Mouse (Mus musculus) erythroid progenitor cell, adult 5-6 weeks (primary cell): ENCODE results near the gene Fam193b. TPM values are rescaled to one million over a fixed set of nuclear protein-coding genes. Genes with fewer than 3 reads are reported as not detected.

Experiments used
- ATAC-seq: replicated peaks from 2 replicates; pipeline ENCODE4 v1.8.0; 2016; ENCODE audit warnings: moderate number of reproducible peaks, mild to moderate bottlenecking, moderate TSS enrichment, inconsistent platforms; ENCODE audit not compliant: poor library complexity, low FRiP score, severe bottlenecking
- total RNA-seq, 2 experiments: library from RNA; stranded (forward) in 1 of 2; stranded (reverse) in 1 of 2; fragments of 150-400 nt in 1 of 2; fragments of 186-747, 209-891 nt in 1 of 2; gene quantifications; 2 replicates each; pipeline versions ENCODE4 v1.2.3 to v1.2.4; 2015 to 2017; ENCODE audit warnings: low replicate concordance in 2 of 2

Fam193b gene
- total RNA-seq, 2 experiments from 2014 or later = 39.5 to 64.6 TPM

DNA sequence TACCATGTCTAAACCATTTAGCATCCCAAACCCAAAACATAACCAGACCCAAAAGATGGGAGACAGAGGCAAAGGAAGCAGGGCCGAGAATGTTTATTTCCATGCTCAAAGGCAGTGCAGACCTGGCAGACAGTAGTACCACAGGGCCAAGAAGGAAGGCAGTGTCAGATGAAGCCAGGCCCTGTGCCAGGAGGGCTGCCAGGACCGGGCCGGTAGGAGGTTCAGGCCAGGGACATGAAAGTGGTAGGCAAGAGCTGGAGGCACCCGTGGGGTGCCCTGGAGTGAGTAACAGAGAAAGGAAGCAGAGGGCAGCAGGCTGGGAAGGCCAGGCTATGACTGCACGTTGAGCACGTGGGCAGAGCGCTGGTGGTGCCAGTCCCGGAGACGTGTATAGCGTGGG is 64.2 kb downstream of the Fam193b start:
- ATAC-seq = no peak

DNA sequence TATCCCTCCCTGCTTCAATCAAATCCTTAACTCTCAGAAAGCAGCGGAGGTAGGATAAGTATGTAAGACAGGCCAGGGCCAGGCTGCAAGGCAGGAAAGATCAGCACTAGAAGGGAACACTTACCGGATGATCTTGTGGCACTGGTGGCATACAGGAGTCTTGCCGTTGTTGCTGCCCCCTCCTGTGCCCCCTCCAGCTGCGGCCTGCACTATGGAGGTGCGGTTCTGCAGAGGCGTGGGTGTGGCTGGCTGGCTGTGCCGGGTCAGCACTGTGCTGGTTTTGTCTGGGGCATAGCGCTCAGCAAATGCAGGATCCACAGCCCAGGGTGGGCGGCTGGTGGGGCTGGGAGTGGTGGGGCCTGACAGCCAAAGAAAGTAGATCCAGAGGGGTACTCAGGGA is 65.1 kb downstream of the Fam193b start:
- ATAC-seq = no peak

DNA sequence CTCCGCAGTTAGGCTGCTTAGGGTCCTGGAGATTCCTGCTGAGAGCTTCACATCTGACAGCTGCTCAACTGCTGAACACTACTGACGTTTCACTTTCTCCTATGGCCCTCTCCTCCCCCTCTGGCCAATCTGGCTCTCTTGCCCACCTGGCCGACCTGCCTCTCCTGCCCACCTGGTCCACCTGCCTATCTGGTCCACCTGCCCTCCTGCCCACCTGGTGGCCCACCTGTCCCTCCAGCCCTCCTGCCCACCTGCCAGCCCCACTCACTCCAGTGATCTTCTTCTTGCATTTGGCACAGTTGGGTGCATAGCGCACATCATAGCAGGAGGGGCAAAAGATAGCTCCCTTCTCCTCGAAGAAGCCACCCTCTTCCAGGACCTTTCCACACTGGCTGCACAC is 66.5 kb downstream of the Fam193b start:
- ATAC-seq = no peak

DNA sequence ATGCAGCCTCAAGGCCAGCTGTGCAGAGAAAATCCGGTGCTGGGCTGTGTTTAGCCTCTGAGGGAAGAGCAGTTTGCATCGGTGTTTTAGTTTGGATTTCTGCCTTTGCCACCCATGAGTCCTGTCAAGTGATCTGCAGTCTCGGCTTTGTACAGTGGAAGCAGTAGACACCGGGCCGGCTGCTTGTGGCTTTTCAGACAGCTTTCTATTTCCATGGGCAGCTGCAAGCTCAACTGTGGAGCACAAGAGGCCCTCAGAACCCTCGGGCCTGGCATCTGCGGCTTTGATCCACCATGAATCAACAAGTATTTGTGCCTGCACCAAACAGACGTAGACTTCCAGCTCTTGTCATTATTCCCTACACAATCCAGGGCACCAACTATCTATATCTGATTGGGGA is 68.5 kb downstream of the Fam193b start:
- no peak for ATAC-seq

DNA sequence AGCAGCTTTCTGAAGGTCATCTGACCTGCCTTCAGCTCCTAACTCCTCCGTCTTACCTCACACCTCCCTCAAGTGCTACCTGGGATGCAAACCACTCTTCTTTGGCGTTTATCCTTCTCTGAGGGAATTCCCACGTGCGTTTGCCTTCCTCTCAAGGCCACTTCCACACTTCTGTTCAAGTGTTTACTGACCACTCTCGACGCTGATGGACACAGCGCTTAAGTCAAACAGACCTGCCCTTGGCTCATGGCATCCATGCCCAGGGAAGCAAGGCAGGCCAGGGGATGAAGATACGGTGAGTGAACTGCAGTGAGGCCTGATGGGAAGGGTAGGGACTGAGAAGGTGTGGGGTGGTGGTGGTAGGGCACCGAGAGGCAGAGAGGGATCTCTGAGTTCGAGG is 70.3 kb downstream of the Fam193b start:
- no peak for ATAC-seq

DNA sequence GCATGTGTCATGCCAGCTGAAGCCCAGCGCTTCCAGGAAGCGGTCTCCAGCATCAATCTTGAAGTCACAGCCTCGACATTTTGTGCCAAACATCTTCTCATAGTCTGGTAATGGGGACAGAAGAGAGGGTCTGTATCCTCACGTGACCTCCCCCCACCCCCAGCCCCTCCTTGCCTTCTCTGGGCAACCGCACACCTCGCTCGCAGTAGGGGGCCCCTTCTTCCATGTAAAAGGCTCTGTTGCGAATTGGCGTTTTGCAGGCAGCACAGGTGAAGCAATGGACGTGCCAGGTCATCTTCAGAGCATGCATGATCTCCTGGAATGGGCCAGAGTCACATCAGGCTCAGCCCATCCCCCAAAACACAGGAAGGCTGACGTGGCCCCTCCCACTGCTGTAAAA is 72.0 kb downstream of the Fam193b start:
- ATAC-seq = no peak

DNA sequence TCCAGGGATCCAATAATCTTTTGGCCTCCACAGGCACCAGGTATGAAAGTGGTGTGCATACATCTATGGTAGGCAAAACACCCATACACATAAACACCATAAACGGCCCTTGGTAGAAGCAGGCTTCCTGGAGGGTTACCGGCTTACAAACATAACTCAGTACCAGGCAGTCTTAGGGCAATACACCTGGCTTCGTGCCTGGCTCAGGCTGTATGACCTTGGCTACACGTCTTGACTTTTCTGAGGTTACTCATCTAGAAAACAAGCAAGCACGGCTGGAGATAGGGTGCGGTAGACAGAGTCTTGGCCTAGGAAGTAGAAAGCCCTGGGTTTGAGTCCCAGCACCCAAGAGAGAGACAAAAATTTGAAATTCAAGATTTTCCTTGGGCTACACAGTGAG is 74.3 kb downstream of the Fam193b start:
- ATAC-seq = no peak

DNA sequence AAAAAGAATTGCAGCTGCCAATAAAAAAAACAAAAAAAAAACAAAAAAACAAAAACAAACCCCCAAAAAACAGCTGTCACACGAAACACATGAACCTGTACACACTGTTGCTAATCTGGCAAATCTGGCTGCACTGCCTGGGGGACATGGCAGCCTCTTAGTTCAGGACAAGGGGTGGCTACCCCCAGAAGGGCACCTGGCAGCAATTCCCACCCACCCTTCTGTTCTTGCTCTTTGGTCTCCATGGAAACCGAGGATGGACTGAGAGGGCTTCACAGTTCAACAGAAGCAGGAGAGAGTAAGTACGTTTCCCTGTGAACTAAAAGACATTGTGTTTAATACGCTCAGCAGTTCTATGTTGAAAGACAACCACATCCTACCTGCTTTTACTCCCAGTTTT is 75.2 kb downstream of the Fam193b start:
- no peak for ATAC-seq

DNA sequence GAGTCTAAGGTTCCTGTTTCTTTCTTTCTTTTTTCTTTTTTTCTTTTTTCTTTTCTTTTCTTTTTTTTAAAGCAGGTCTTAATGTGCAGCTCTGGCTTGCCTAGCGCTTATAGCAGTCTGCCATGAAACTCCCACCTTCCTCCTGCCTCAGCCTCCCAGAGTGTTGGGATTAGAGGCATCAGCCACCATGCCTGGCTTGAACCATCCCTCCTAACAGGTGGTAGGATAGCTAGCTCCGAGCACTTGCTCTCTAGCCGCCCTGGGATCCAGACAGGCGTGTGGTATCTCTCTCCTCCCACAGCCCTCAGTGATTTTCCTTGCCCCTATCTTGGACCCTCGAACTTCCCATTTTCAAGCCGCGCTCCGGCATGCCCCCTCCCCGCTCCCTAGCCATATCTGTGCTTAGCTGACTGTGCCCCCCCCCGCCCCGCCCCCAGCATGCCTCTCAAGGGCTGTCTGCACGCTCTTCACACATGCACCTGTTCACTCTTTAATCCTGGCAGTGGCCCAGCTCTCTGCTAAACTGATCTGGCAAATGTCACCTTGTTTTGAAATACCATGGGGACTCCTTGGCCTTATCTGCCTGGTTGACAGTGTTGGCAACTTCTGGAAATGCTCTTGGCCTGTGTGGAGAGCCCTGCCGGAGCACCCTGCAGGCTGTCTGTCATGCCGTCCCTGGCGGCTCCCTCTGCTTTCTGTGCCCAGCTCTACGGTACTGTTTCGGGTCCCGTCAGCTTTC is 75.9 kb downstream of the Fam193b start:
- no peak for ATAC-seq

DNA sequence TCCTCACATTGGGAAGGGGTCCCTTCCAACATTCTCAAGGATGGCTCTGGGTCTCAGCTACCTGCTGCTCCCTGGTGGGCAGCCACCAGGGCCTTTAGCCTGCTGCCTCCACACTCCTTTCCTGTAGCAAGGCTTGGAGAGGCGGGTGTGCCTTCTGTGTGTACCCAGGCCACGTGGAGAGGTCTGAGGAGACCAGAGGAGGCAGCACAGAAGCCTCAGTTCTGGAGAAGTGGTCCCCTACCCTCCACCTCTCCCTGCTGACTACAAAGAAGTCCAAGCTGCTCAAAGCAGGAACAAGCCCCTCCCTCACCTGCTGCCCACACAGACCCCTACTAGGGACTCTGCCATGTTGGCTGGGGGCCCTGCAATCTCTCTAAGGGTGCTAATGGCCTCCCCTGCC is 76.7 kb downstream of the Fam193b start:
- ATAC-seq = no peak

Other genes with a start within 250 kb of the Fam193b start
- gene Rab24, start 249.2 kb downstream of the Fam193b start, total RNA-seq (2015; ENCODE audit: low replicate concordance) = 83.3 and 153 TPM in 2 replicates
- 19.8 and 40.4 TPM in 2 replicates for gene Rab24, start 249.2 kb downstream of the Fam193b start, total RNA-seq (2017; ENCODE audit: low replicate concordance)
- gene Mxd3, start 241.3 kb downstream of the Fam193b start, total RNA-seq (2015; ENCODE audit: low replicate concordance) = 293 and 332 TPM in 2 replicates
- 162 and 195 TPM in 2 replicates for gene Mxd3, start 241.3 kb downstream of the Fam193b start, total RNA-seq (2017; ENCODE audit: low replicate concordance)
- 45.7 and 55.1 TPM in 2 replicates for gene Lman2, start 208.3 kb downstream of the Fam193b start, total RNA-seq (2015; ENCODE audit: low replicate concordance)
- 56.6 and 75.6 TPM in 2 replicates for gene Lman2, start 208.3 kb downstream of the Fam193b start, total RNA-seq (2017; ENCODE audit: low replicate concordance)
- 9.0 and 14.7 TPM in 2 replicates for gene Rgs14, start 201.4 kb downstream of the Fam193b start, total RNA-seq (2015; ENCODE audit: low replicate concordance)
- 4.2 and 7.9 TPM in 2 replicates for gene Rgs14, start 201.4 kb downstream of the Fam193b start, total RNA-seq (2017; ENCODE audit: low replicate concordance)
- gene Slc34a1, start 172.9 kb downstream of the Fam193b start, total RNA-seq (2015; ENCODE audit: low replicate concordance) = not detected in 2 replicates
- not detected in 2 replicates for gene Slc34a1, start 172.9 kb downstream of the Fam193b start, total RNA-seq (2017; ENCODE audit: low replicate concordance)
- gene Pfn3, start 155.9 kb downstream of the Fam193b start, total RNA-seq (2015; ENCODE audit: low replicate concordance) = not detected in 2 replicates
- not detected in 2 replicates for gene Pfn3, start 155.9 kb downstream of the Fam193b start, total RNA-seq (2017; ENCODE audit: low replicate concordance)
- not detected in 2 replicates for gene F12, start 144.3 kb downstream of the Fam193b start, total RNA-seq (2015; ENCODE audit: low replicate concordance)
- not detected in 2 replicates for gene F12, start 144.3 kb downstream of the Fam193b start, total RNA-seq (2017; ENCODE audit: low replicate concordance)
- gene Grk6, start 126.0 kb downstream of the Fam193b start, total RNA-seq (2015; ENCODE audit: low replicate concordance) = 48.2 and 55.5 TPM in 2 replicates
- 62.2 and 75.7 TPM in 2 replicates for gene Grk6, start 126.0 kb downstream of the Fam193b start, total RNA-seq (2017; ENCODE audit: low replicate concordance)
- not detected in 2 replicates for gene Prr7, start 106.9 kb downstream of the Fam193b start, total RNA-seq (2015; ENCODE audit: low replicate concordance)
- gene Prr7, start 106.9 kb downstream of the Fam193b start, total RNA-seq (2017; ENCODE audit: low replicate concordance) = not detected in 2 replicates
- gene Dbn1, start 83.0 kb downstream of the Fam193b start, total RNA-seq (2015; ENCODE audit: low replicate concordance) = not detected in 2 replicates
- 0.45 TPM in 1 of 2 replicates, not detected in the other for gene Dbn1, start 83.0 kb downstream of the Fam193b start, total RNA-seq (2017; ENCODE audit: low replicate concordance)
- 0.84 and 1.4 TPM in 2 replicates for gene Pdlim7, start 57.4 kb downstream of the Fam193b start, total RNA-seq (2015; ENCODE audit: low replicate concordance)
- gene Pdlim7, start 57.4 kb downstream of the Fam193b start, total RNA-seq (2017; ENCODE audit: low replicate concordance) = 0.15 and 3.5 TPM in 2 replicates
- 23.8 and 31.4 TPM in 2 replicates for gene Dok3, start 41.8 kb downstream of the Fam193b start, total RNA-seq (2015; ENCODE audit: low replicate concordance)
- 5.5 and 7.1 TPM in 2 replicates for gene Dok3, start 41.8 kb downstream of the Fam193b start, total RNA-seq (2017; ENCODE audit: low replicate concordance)
- 5.8 and 5.9 TPM in 2 replicates for gene Ddx41, start 34.5 kb downstream of the Fam193b start, total RNA-seq (2015; ENCODE audit: low replicate concordance)
- gene Ddx41, start 34.5 kb downstream of the Fam193b start, total RNA-seq (2017; ENCODE audit: low replicate concordance) = 9.1 and 28.7 TPM in 2 replicates
- gene Tmed9, start 2.6 kb upstream of the Fam193b start, total RNA-seq (2015; ENCODE audit: low replicate concordance) = 28.1 and 33.2 TPM in 2 replicates
- 31.1 and 62.9 TPM in 2 replicates for gene Tmed9, start 2.6 kb upstream of the Fam193b start, total RNA-seq (2017; ENCODE audit: low replicate concordance)
- gene B4galt7, start 28.8 kb upstream of the Fam193b start, total RNA-seq (2015; ENCODE audit: low replicate concordance) = 2.9 and 3.4 TPM in 2 replicates
- gene B4galt7, start 28.8 kb upstream of the Fam193b start, total RNA-seq (2017; ENCODE audit: low replicate concordance) = 0.53 and 4.0 TPM in 2 replicates
- gene Caml, start 51.9 kb upstream of the Fam193b start, total RNA-seq (2015; ENCODE audit: low replicate concordance) = 15.5 and 34.6 TPM in 2 replicates
- 34.7 and 35.4 TPM in 2 replicates for gene Caml, start 51.9 kb upstream of the Fam193b start, total RNA-seq (2017; ENCODE audit: low replicate concordance)
- gene Ddx46, start 63.9 kb upstream of the Fam193b start, total RNA-seq (2015; ENCODE audit: low replicate concordance) = 40.7 and 51.2 TPM in 2 replicates
- 65.6 and 83.3 TPM in 2 replicates for gene Ddx46, start 63.9 kb upstream of the Fam193b start, total RNA-seq (2017; ENCODE audit: low replicate concordance)
- gene B230219D22Rik, start 122.0 kb upstream of the Fam193b start, total RNA-seq (2015; ENCODE audit: low replicate concordance) = 38.9 and 52.4 TPM in 2 replicates
- 25.3 and 33.8 TPM in 2 replicates for gene B230219D22Rik, start 122.0 kb upstream of the Fam193b start, total RNA-seq (2017; ENCODE audit: low replicate concordance)
- gene Txndc15, start 143.5 kb upstream of the Fam193b start, total RNA-seq (2015; ENCODE audit: low replicate concordance) = 4.6 and 11.2 TPM in 2 replicates
- 5.3 and 6.9 TPM in 2 replicates for gene Txndc15, start 143.5 kb upstream of the Fam193b start, total RNA-seq (2017; ENCODE audit: low replicate concordance)
- 16.6 and 49.0 TPM in 2 replicates for gene Pcbd2, start 156.2 kb upstream of the Fam193b start, total RNA-seq (2015; ENCODE audit: low replicate concordance)
- 2.1 and 22.8 TPM in 2 replicates for gene Pcbd2, start 156.2 kb upstream of the Fam193b start, total RNA-seq (2017; ENCODE audit: low replicate concordance)
- not detected in 2 replicates for gene Catsper3, start 213.4 kb upstream of the Fam193b start, total RNA-seq (2015; ENCODE audit: low replicate concordance)
- gene Catsper3, start 213.4 kb upstream of the Fam193b start, total RNA-seq (2017; ENCODE audit: low replicate concordance) = not detected in 2 replicates